Mouse (Mus musculus) midbrain, embryonic 11.5 days (tissue): ENCODE data around the gene Sbf2. TPM values are rescaled to one million over a fixed set of nuclear protein-coding genes. Genes with fewer than 3 reads are reported as not detected.

Experiments
- ATAC-seq: fragments of 200-750 bp; cut with Nextera tagmentation; 2 replicates; pipeline ENCODE4 v1.8.0; 2017; ENCODE audit warnings: moderate TSS enrichment, moderate library complexity; ENCODE audit not compliant: low FRiP score
- DNase-seq: peaks from one replicate; pipeline ENCODE4 v3.0.0; 2015; ENCODE audit warnings: low spot score; ENCODE audit errors: missing footprints
- H3K27ac ChIP-seq: fragments of 300-500 bp; sonication (generic); 2 replicates; pipeline ENCODE4 v1.5.1; 2014; ENCODE audit warnings: low read depth, low read length
- H3K27me3 ChIP-seq: fragments of 300-500 bp; sonication (generic); 2 replicates; pipeline ENCODE4 v1.6.1; 2014; ENCODE audit warnings: mild to moderate bottlenecking, low read length, moderate library complexity, mixed read lengths; ENCODE audit not compliant: control insufficient read depth, insufficient read depth
- H3K36me3 ChIP-seq: fragments of 300-500 bp; sonication (generic); 2 replicates; pipeline ENCODE4 v1.6.1; 2014; ENCODE audit warnings: mild to moderate bottlenecking, low read length, moderate library complexity, mixed read lengths; ENCODE audit not compliant: control insufficient read depth, insufficient read depth
- H3K4me1 ChIP-seq: fragments of 300-500 bp; sonication (generic); 2 replicates; pipeline ENCODE4 v1.6.1; 2014; ENCODE audit warnings: low read length; ENCODE audit not compliant: control insufficient read depth, insufficient read depth
- H3K4me2 ChIP-seq: fragments of 300-500 bp; sonication (generic); 2 replicates; pipeline ENCODE4 v1.6.1; 2014; ENCODE audit warnings: mild to moderate bottlenecking, moderate library complexity
- H3K4me3 ChIP-seq: fragments of 300-500 bp; sonication (generic); 2 replicates; pipeline ENCODE4 v1.5.1; 2014; ENCODE audit warnings: low read depth, low read length
- H3K9ac ChIP-seq: fragments of 300-500 bp; sonication (generic); 2 replicates; pipeline ENCODE4 v1.6.1; 2014; ENCODE audit warnings: low read length
- H3K9me3 ChIP-seq: fragments of 300-500 bp; sonication (generic); 2 replicates; pipeline ENCODE4 v1.6.1; 2016; ENCODE audit warnings: low read length; ENCODE audit not compliant: control insufficient read depth
- WGBS: fragments of 180-500 bp; shearing (Covaris S2); extraction: QIAGEN DNeasy Blood & Tissue Kit; methylation state at CpG from one replicate; pipeline ENCODE4 v1.1.7; 2014; 5-methylcytosine and 5-hydroxymethylcytosine counted together
- polyA plus RNA-seq: library from polyadenylated mRNA; unstranded; fragments of >200 nt; fragmentation: Nextera tagmentation; extraction: Ambion mirVana; gene quantifications from 2 replicates; pipeline ENCODE4 v1.2.1, GENCODE M21; 2014

Gene Sbf2
- polyA plus RNA-seq, 1 experiment from 2014 or later: 34.6 TPM

DNA sequence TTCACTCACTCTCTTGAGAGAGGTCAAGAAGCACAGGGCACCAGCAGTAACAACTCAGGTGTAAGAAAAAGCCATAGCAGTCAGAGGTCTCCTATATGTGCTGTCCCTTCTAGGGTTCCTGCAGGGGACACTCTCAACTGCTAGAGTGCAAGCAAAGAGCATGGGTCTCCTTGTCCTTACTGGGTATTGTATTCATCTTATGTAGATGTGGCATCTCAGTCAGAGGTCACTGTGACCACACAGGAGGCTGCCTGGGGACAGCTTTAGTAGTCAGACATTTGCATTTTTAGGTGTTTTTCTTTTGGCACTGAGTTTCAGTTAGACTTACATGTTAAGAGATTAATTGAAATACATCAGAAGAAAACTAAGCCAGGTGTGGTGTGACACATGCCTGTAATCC is 347.7 kb downstream of the Sbf2 start:
- no peaks in the 10 kb centered on the region for H3K27me3 ChIP-seq
- no peak for DNase-seq
- no peaks in the 10 kb centered on the region for H3K9me3 ChIP-seq
- ATAC-seq: no peak
- H3K9ac ChIP-seq: no peak overlapping the region
- no peaks in the 10 kb centered on the region for H3K4me1 ChIP-seq
- H3K27ac ChIP-seq: no peak overlapping the region
- no peak overlapping the region for H3K4me3 ChIP-seq
- no peaks in the 10 kb centered on the region for H3K36me3 ChIP-seq
- H3K4me2 ChIP-seq: no peak overlapping the region

DNA sequence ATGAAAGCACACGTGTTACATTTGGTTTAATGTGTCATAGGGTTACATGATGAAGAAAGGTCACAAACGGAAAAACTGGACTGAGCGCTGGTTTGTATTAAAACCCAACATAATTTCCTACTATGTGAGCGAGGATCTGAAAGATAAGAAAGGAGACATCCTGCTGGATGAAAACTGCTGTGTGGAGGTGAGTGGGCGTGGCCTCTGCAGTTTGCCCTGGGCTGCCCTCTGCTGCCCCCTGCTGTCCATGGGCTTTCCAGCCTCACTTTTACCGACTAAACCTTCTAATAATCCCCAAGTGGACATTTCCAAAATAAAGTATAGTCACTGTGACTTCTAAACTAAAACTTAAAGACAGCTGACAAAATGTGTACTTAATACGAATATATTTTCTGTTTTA is 348.9 kb downstream of the Sbf2 start:
- Histone ChIP-seq H3K9ac (no peak overlapping the region), H3K27me3 (no peaks in the 10 kb centered on the region), H3K4me2 (no peak overlapping the region), H3K4me1 (no peaks in the 10 kb centered on the region), H3K36me3 (no peaks in the 10 kb centered on the region), H3K4me3 (no peak overlapping the region), H3K9me3 (no peaks in the 10 kb centered on the region), H3K27ac (no peak overlapping the region)
- DNase-seq (peak; percentile 97), ATAC-seq (no peak)
- 32% methylated on average over 7 of the region's 7 CpGs for WGBS

DNA sequence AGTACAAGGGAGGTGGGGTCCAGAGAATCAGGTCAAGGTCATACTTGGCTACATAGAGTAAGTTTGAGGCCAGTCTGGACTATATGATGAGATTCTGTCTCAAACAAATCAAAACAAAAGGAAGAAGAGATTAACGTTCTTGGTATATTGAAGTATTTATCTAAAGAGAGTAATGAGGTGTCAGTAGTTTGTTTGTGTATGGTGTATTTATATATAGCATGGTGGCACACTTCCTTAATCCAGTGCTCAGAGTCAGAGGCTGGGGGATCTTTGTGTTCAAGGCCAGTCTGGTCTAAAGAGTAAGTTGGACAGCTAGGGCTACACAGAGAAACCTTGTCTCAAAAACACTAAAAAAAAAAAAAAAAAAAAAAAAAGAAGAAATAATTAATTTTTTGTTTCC is 351.2 kb downstream of the Sbf2 start:
- no peaks in the 10 kb centered on the region for H3K27me3 ChIP-seq
- no peak overlapping the region for H3K4me3 ChIP-seq
- WGBS: 85% methylated on average over 1 of the region's 1 CpGs
- no peak overlapping the region for H3K9ac ChIP-seq
- no peak overlapping the region for H3K4me2 ChIP-seq
- no peak overlapping the region for H3K27ac ChIP-seq
- no peaks in the 10 kb centered on the region for H3K4me1 ChIP-seq
- H3K9me3 ChIP-seq: no peaks in the 10 kb centered on the region
- no peaks in the 10 kb centered on the region for H3K36me3 ChIP-seq
- no peak for ATAC-seq
- DNase-seq: peak; percentile 17

DNA sequence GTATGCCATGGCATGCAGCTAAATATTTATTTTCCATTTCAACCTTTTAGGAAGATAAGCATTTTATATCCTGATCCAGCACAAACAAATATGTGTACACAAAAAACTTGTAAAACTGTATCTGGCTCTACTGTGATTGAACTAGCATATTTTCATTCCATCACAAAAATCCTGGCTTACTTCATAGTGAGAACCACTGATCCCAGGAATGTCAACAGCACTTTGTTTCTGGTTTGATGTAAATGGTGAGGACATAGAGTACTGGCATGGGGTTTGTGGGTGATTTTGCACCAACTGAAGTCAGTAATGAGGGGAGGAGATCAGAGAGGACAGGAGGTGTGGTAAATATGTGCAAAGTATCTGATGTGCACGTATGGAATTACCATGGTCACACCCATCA is 352.1 kb downstream of the Sbf2 start:
- no peak for ATAC-seq
- Histone ChIP-seq H3K9me3 (no peaks in the 10 kb centered on the region), H3K36me3 (no peaks in the 10 kb centered on the region), H3K27me3 (no peaks in the 10 kb centered on the region), H3K9ac (no peak overlapping the region), H3K4me2 (no peak overlapping the region), H3K4me3 (no peak overlapping the region), H3K4me1 (no peaks in the 10 kb centered on the region), H3K27ac (no peak overlapping the region)
- WGBS: 73% methylated on average over 1 of the region's 1 CpGs
- peak; percentile 26 for DNase-seq

DNA sequence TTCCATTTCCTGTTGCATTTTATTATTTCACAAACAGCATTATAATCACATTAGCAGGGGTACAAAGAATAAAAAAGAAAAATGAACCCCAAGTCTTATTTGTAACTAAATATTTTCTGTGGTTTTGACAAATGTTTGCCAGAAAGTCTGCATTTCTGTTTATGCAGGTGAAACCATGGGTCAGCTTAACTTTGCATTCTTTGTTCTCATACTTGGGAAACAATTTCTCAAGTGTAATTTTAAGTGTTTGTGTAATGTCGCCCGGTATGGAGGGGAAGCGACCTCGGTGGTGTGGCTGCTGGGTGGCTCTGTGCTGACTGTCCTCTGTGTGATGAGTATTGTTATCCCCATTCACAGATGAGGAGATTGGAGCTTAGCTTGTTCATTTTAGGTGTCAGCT is 352.9 kb downstream of the Sbf2 start:
- WGBS: 88% methylated on average over 4 of the region's 4 CpGs
- no peak overlapping the region for H3K27ac ChIP-seq
- no peaks in the 10 kb centered on the region for H3K36me3 ChIP-seq
- no peak overlapping the region for H3K4me3 ChIP-seq
- H3K9me3 ChIP-seq: no peaks in the 10 kb centered on the region
- no peak overlapping the region for H3K4me2 ChIP-seq
- no peak for DNase-seq
- ATAC-seq: no peak
- H3K9ac ChIP-seq: no peak overlapping the region
- no peaks in the 10 kb centered on the region for H3K27me3 ChIP-seq
- no peaks in the 10 kb centered on the region for H3K4me1 ChIP-seq

DNA sequence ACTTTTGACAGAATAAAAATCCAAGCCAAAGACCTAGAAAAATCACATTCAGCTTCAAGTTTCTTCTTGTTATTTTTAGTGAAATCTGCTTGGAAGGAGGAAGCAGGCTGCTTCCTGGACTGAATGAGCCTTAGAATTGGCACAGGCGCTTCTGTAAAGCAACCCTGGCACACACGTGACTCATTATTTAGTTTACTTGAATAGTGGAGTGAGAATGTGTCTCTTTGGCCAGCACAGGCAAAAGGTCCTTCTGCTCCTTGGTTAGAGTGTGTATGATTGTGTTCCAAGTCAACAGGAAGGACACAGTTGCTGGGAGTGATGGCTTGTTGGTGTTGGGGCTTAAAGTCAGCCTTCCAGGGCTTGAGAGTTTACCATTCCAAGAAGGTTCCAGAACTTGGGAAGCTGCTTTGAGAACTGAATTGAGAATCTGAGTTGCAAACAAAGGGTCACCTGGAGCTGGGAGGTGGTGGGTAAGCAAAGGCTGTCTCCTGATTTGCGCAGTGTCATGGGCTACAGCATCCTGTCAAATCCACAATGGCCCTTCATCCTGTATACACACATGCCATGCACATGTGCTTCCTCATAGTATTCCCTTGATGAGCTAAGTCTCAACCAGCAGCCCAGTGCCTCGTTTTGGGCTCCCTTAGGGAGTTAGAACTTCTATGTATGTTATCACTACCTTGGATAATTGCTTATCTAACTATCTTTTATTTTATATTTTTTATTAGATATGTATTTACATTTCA is 354.6 kb downstream of the Sbf2 start:
- no peaks in the 10 kb centered on the region for H3K4me1 ChIP-seq
- 80% methylated on average over 4 of the region's 4 CpGs for WGBS
- no peak for ATAC-seq
- H3K36me3 ChIP-seq: no peaks in the 10 kb centered on the region
- no peaks in the 10 kb centered on the region for H3K9me3 ChIP-seq
- no peak overlapping the region for H3K9ac ChIP-seq
- H3K4me3 ChIP-seq: no peak overlapping the region
- DNase-seq: no peak
- H3K4me2 ChIP-seq: no peak overlapping the region
- no peaks in the 10 kb centered on the region for H3K27me3 ChIP-seq
- no peak overlapping the region for H3K27ac ChIP-seq

DNA sequence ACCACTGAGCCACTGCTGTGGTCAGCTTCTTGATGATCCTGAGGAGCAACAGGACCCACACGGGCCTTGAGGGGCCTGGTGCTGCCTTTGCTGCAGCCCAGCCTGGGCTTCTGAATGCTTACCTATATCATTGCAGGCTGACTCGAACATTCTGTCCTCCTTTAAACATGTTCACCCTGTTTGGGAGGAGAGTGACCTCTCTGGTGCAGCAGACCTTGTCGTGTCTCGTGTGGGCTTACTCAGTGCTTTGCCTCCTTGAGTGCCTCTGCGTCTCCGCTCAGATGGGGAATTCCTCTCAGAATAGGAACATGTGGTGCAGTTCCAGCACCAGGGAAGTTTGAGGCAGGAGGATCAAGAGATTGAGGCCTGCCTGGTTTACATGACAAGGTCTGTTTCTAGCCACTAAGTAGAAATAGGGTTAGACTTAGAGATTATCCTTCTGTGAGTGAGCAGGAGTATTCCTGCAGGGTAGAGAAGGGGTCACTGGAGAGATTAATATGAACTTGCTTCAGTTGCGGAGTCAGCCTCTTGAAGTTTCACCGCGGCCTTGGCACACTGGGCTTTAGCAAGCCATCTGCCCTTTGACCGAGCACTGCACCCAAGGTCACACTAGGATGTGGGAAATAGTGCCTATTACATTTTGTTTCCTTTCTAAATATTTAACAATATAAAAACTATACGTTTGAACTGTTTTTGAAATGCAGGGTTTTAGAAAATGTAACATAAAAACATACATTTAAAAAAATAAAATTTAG is 356.3 kb downstream of the Sbf2 start:
- no peaks in the 10 kb centered on the region for H3K36me3 ChIP-seq
- H3K4me2 ChIP-seq: no peak overlapping the region
- DNase-seq: no peak
- H3K9ac ChIP-seq: no peak overlapping the region
- H3K9me3 ChIP-seq: no peaks in the 10 kb centered on the region
- no peaks in the 10 kb centered on the region for H3K4me1 ChIP-seq
- WGBS: 84% methylated on average over 11 of the region's 11 CpGs
- ATAC-seq: no peak
- H3K27ac ChIP-seq: no peak overlapping the region
- H3K4me3 ChIP-seq: no peak overlapping the region
- no peaks in the 10 kb centered on the region for H3K27me3 ChIP-seq

Other genes with a start within 250 kb of the Sbf2 start
- 4.6 and 5.4 TPM in 2 replicates for gene Adm, start 12.7 kb upstream of the Sbf2 start, polyA plus RNA-seq
- gene Ampd3, start 153.3 kb upstream of the Sbf2 start, polyA plus RNA-seq: 1.4 and 2.6 TPM in 2 replicates
- 27.7 and 28.0 TPM in 2 replicates for gene Rnf141, start 229.5 kb upstream of the Sbf2 start, polyA plus RNA-seq
- gene Lyve1, start 248.3 kb upstream of the Sbf2 start, polyA plus RNA-seq: 3.6 and 4.5 TPM in 2 replicates